Mouse (Mus musculus): ENCODE data around the gene Sumf1.

Gene Sumf1

GRCm38 (mm10) chr6:108092646-108093045 is 92.7 kb downstream of the Sumf1 start:
- no peak for DNase-seq (ENCODE audit: low spot score in 2 of 2)

- no peak for DNase-seq (ENCODE audit: low spot score in 2 of 2)
Measured at GRCm38 (mm10) chr6:108091296-108091695, 94.1 kb downstream of the Sumf1 start.

- DNase-seq (ENCODE audit: low spot score in 2 of 2), result no peak
Measured at GRCm38 (mm10) chr6:108075857-108076256, 109.5 kb downstream of the Sumf1 start.

GRCm38 (mm10) chr6:108074624-108075023 is 110.8 kb downstream of the Sumf1 start:
- no peak for DNase-seq (ENCODE audit: low spot score in 2 of 2)

GRCm38 (mm10) chr6:108073931-108074330 is 111.5 kb downstream of the Sumf1 start:
- DNase-seq (ENCODE audit: low spot score in 2 of 2), result no peak

- DNase-seq (ENCODE audit: low spot score in 2 of 2), result no peak
Measured at GRCm38 (mm10) chr6:108073071-108073470, 112.3 kb downstream of the Sumf1 start.

- DNase-seq (ENCODE audit: low spot score in 2 of 2), result no peak
Measured at GRCm38 (mm10) chr6:108070947-108071346, 114.4 kb downstream of the Sumf1 start.

- DNase-seq (ENCODE audit: low spot score in 2 of 2), result peak; percentile 63 to 70
Measured at GRCm38 (mm10) chr6:108065583-108065982, 119.8 kb downstream of the Sumf1 start.

- DNase-seq (ENCODE audit: low spot score in 2 of 2), result peak; percentile 93 to 95
Measured at GRCm38 (mm10) chr6:108064918-108065526, 120.4 kb downstream of the Sumf1 start, which contains the start of gene Setmar. Setmar (plus strand) TSS chr6:108065045.

GRCm38 (mm10) chr6:108061121-108061520 is 124.3 kb downstream of the Sumf1 start:
- DNase-seq (ENCODE audit: low spot score in 2 of 2), result no peak

GRCm38 (mm10) chr6:108058066-108058465 is 127.3 kb downstream of the Sumf1 start:
- DNase-seq (ENCODE audit: low spot score in 2 of 2), result no peak

GRCm38 (mm10) chr6:108057353-108057752 is 128.0 kb downstream of the Sumf1 start:
- no peak for DNase-seq (ENCODE audit: low spot score in 2 of 2)

Data from frontal cortex, postnatal 14 days (tissue).